Mouse (Mus musculus) MEL (cell line): ENCODE measurements around the gene Rsg1. TPM values are rescaled to one million over a fixed set of nuclear protein-coding genes. Genes with fewer than 3 reads are reported as not detected.

Source experiments
- DNase-seq: peaks from one replicate; pipeline ENCODE4 v3.0.0; 2011; ENCODE audit warnings: low read depth, low spot score
- H3K27ac ChIP-seq: 2 replicates; pipeline ENCODE4 v1.5.1; 2012; ENCODE audit warnings: low read depth, mild to moderate bottlenecking, control low read depth, low read length, moderate library complexity; ENCODE audit not compliant: control insufficient read depth
- H3K27me3 ChIP-seq, 2 experiments: fragments of 150-350 bp in 1 of 2; sonication (generic) in 1 of 2; 2 replicates each; pipeline ENCODE4 v1.6.1; 2012; ENCODE audit warnings: low read length in 2 of 2, mild to moderate bottlenecking in 2 of 2, improper control_type of control experiment in 1 of 2, moderate library complexity in 1 of 2; ENCODE audit not compliant: insufficient read depth in 2 of 2, control insufficient read depth in 1 of 2
- H3K36me3 ChIP-seq, 2 experiments: 2 replicates each; pipeline ENCODE4 v1.6.1; 2012 to 2014; ENCODE audit warnings: low read length in 2 of 2, improper control_type of control experiment in 1 of 2, inconsistent platforms in 1 of 2, mild to moderate bottlenecking in 1 of 2; ENCODE audit not compliant: insufficient read depth in 2 of 2, control insufficient read depth in 1 of 2
- H3K4me1 ChIP-seq, 2 experiments: fragments of 150-350 bp in 1 of 2; sonication (generic) in 1 of 2; 2 replicates each; pipeline ENCODE4 v1.6.1; 2012; ENCODE audit warnings: low read length in 2 of 2, improper control_type of control experiment in 1 of 2, mild to moderate bottlenecking in 1 of 2; ENCODE audit not compliant: insufficient read depth in 2 of 2, control insufficient read depth in 1 of 2
- H3K4me3 ChIP-seq, 2 experiments: fragments of 150-350 bp in 1 of 2; sonication (generic) in 1 of 2; 2 replicates each; pipeline ENCODE4 v1.5.1; 2012; ENCODE audit warnings: low read depth in 2 of 2, low read length in 2 of 2, mild to moderate bottlenecking in 2 of 2, moderate library complexity in 2 of 2, control low read depth in 1 of 2, improper control_type of control experiment in 1 of 2; ENCODE audit not compliant: control insufficient read depth in 1 of 2, insufficient read depth in 1 of 2
- H3K79me2 ChIP-seq: 2 replicates; pipeline ENCODE4 v1.6.1; 2012; ENCODE audit warnings: mild to moderate bottlenecking, low read length, moderate library complexity; ENCODE audit not compliant: control insufficient read depth, poor library complexity, insufficient read depth
- H3K9ac ChIP-seq: 2 replicates; pipeline ENCODE4 v1.6.1; 2012; ENCODE audit warnings: low read depth, mild to moderate bottlenecking, control low read depth, low read length, moderate library complexity; ENCODE audit not compliant: control insufficient read depth, poor library complexity, severe bottlenecking
- H3K9me3 ChIP-seq: fragments of 150-350 bp; sonication (generic); replicated peaks from 2 replicates; pipeline ENCODE4 v1.6.1; 2012; ENCODE audit warnings: mild to moderate bottlenecking, low read length, improper control_type of control experiment, moderate library complexity; ENCODE audit not compliant: insufficient read depth
- CHD1 ChIP-seq: IDR thresholded peaks from 2 replicates; pipeline ENCODE4 v1.6.1; 2012; ENCODE audit warnings: low read depth, mild to moderate bottlenecking, inconsistent platforms, low read length, improper control_type of control experiment
- EP300 ChIP-seq, 2 experiments: IDR thresholded peaks; 2 replicates each; pipeline ENCODE4 v1.6.1; 2011; ENCODE audit warnings: improper control_type of control experiment in 2 of 2, low read length in 2 of 2, low read depth in 1 of 2, mild to moderate bottlenecking in 1 of 2
- GABPA ChIP-seq: IDR thresholded peaks from 2 replicates; pipeline ENCODE4 v1.6.1; 2012; ENCODE audit warnings: low read depth, mild to moderate bottlenecking, inconsistent platforms, low read length, improper control_type of control experiment, moderate library complexity
- JUND ChIP-seq: IDR thresholded peaks from 2 replicates; pipeline ENCODE4 v1.6.1; 2011; ENCODE audit warnings: low read depth, mild to moderate bottlenecking, improper control_type of control experiment, low read length
- MAFK ChIP-seq: IDR thresholded peaks from 2 replicates; pipeline ENCODE4 v1.6.1; 2011; ENCODE audit warnings: low read depth, mild to moderate bottlenecking, low read length, improper control_type of control experiment, borderline replicate concordance
- MAZ ChIP-seq: IDR thresholded peaks from 2 replicates; pipeline ENCODE4 v1.6.1; 2012; ENCODE audit warnings: low read depth, mild to moderate bottlenecking, inconsistent platforms, low read length, improper control_type of control experiment
- MEF2A ChIP-seq: IDR thresholded peaks from 2 replicates; pipeline ENCODE4 v1.6.1; 2014; ENCODE audit warnings: low read depth, mild to moderate bottlenecking, inconsistent platforms, low read length, improper control_type of control experiment; ENCODE audit not compliant: poor library complexity, insufficient replicate concordance, severe bottlenecking; ENCODE audit errors: extremely low read depth
- MXI1 ChIP-seq: IDR thresholded peaks from 2 replicates; pipeline ENCODE4 v1.6.1; 2011; ENCODE audit warnings: mild to moderate bottlenecking, low read depth, low read length, improper control_type of control experiment
- MYC ChIP-seq: IDR thresholded peaks from 2 replicates; pipeline ENCODE4 v1.6.1; 2011; ENCODE audit warnings: low read depth, mild to moderate bottlenecking, low read length, improper control_type of control experiment, moderate library complexity
- NRF1 ChIP-seq: IDR thresholded peaks from 2 replicates; pipeline ENCODE4 v1.6.1; 2014; ENCODE audit warnings: low read depth, mild to moderate bottlenecking, inconsistent platforms, low read length, improper control_type of control experiment, moderate library complexity; ENCODE audit not compliant: poor library complexity, insufficient read depth, severe bottlenecking
- POLR2A ChIP-seq, 2 experiments: IDR thresholded peaks; 2 replicates each; pipeline ENCODE4 v1.6.1; 2011 to 2012; ENCODE audit warnings: low read length in 2 of 2, mild to moderate bottlenecking in 2 of 2, control low read depth in 1 of 2, improper control_type of control experiment in 1 of 2, low read depth in 1 of 2, moderate library complexity in 1 of 2; ENCODE audit not compliant: control insufficient read depth in 1 of 2, insufficient read depth in 1 of 2, poor library complexity in 1 of 2
- POLR2AphosphoS5 ChIP-seq: IDR thresholded peaks from 2 replicates; pipeline ENCODE4 v1.6.1; 2012; ENCODE audit warnings: low read depth, borderline replicate concordance, mild to moderate bottlenecking, inconsistent platforms, low read length, moderate library complexity, mixed read lengths
- RAD21 ChIP-seq: IDR thresholded peaks from 2 replicates; pipeline ENCODE4 v1.6.1; 2011; ENCODE audit warnings: mild to moderate bottlenecking, low read depth, low read length, improper control_type of control experiment
- SIN3A ChIP-seq: IDR thresholded peaks from 2 replicates; pipeline ENCODE4 v1.6.1; 2012; ENCODE audit warnings: low read length, improper control_type of control experiment, inconsistent platforms
- SMC3 ChIP-seq: IDR thresholded peaks from 2 replicates; pipeline ENCODE4 v1.6.1; 2011; ENCODE audit warnings: low read depth, low read length, improper control_type of control experiment
- TBP ChIP-seq: IDR thresholded peaks from 2 replicates; pipeline ENCODE4 v1.8.0; 2011; ENCODE audit warnings: low read depth, low read length, improper control_type of control experiment
- TCF12 ChIP-seq: IDR thresholded peaks from 2 replicates; pipeline ENCODE4 v1.6.1; 2014; ENCODE audit warnings: low read depth, mild to moderate bottlenecking, inconsistent platforms, low read length, improper control_type of control experiment, moderate library complexity
- UBTF ChIP-seq: IDR thresholded peaks from 2 replicates; pipeline ENCODE4 v1.6.1; 2012; ENCODE audit warnings: low read depth, mild to moderate bottlenecking, inconsistent platforms, low read length, improper control_type of control experiment, moderate library complexity, borderline replicate concordance; ENCODE audit not compliant: insufficient read depth
- USF2 ChIP-seq, 2 experiments: IDR thresholded peaks; 2 replicates each; pipeline ENCODE4 v1.6.1; 2011 to 2012; ENCODE audit warnings: improper control_type of control experiment in 2 of 2, low read length in 2 of 2, borderline replicate concordance in 1 of 2, inconsistent platforms in 1 of 2, low read depth in 1 of 2, mild to moderate bottlenecking in 1 of 2; ENCODE audit not compliant: insufficient read depth in 1 of 2
- ZC3H11A ChIP-seq: IDR thresholded peaks from 2 replicates; pipeline ENCODE4 v1.6.1; 2012; ENCODE audit warnings: low read depth, mild to moderate bottlenecking, inconsistent platforms, low read length, improper control_type of control experiment
- polyA plus RNA-seq, 2 experiments: library from polyadenylated mRNA; stranded (reverse) in 1 of 2; unstranded in 1 of 2; fragments of >175 nt in 1 of 2; fragments of >200 nt in 1 of 2; gene quantifications; 2 replicates each; pipeline versions ENCODE4 v1.2.1 to v1.2.4; 2012; ENCODE audit warnings: low replicate concordance in 2 of 2, low read depth in 1 of 2; ENCODE audit not compliant: insufficient read length in 2 of 2, insufficient read depth in 1 of 2, missing spikeins in 1 of 2
- total RNA-seq: library from RNA; depleted of rRNA; stranded (reverse); fragments of 300-350 nt; gene quantifications from 2 replicates; pipeline ENCODE4 v1.2.3, GENCODE M21; 2012

The Rsg1 gene
- total and polyA plus RNA-seq, 3 experiments, result 4.8 to 5.8 TPM; not detected in 1

- Histone ChIP-seq H3K36me3 (peaks cover 0 to 2% of the 10 kb centered on the region in 2 experiments; a peak in 2 of 4 replicates), H3K27ac (no peak overlapping the region), H3K4me3 (no peak overlapping the region), H3K79me2 (no peaks in the 10 kb centered on the region), H3K4me1 (peaks cover 0 to under 1% of the 10 kb centered on the region in 2 experiments; a peak in 2 of 4 replicates), H3K9ac (no peak overlapping the region), H3K27me3 (peaks cover 6% of the 10 kb centered on the region in 2 experiments), H3K9me3 (no peaks in the 10 kb centered on the region)
- TF ChIP-seq JUND (no peak), TBP (no peak), RAD21 (no peak), MEF2A (no peak), NRF1 (no peak)
- DNase-seq, result no peak
Observed at GRCm38 (mm10) chr4:141244931-141245425, 31.2 kb downstream of the Rsg1 start.

- no peak overlapping the region for H3K4me3 ChIP-seq
- DNase-seq, result no peak
Observed at GRCm38 (mm10) chr4:141246089-141246997, 32.6 kb downstream of the Rsg1 start.

GRCm38 (mm10) chr4:141246998-141247350, 33.2 kb downstream of the Rsg1 start:
- Histone ChIP-seq H3K27ac (no peak overlapping the region), H3K36me3 (no peaks in the 10 kb centered on the region), H3K4me1 (no peaks in the 10 kb centered on the region), H3K4me3 (no peak overlapping the region), H3K9ac (no peak overlapping the region)
- no peak for DNase-seq
- TF ChIP-seq UBTF, result no peak
- TF ChIP-seq JUND, result no peak
- TF ChIP-seq SMC3, result no peak
- TF ChIP-seq, all 39 proteins: peak for 0
- H3K27me3 ChIP-seq, result peaks cover 6% of the 10 kb centered on the region in 2 experiments
- no peaks in the 10 kb centered on the region for H3K9me3 ChIP-seq
- no peaks in the 10 kb centered on the region for H3K79me2 ChIP-seq

More at GRCm38 (mm10) chr4:141246089-141246997, 32.6 kb downstream of the Rsg1 start:
- no peaks in the 10 kb centered on the region for H3K9me3 ChIP-seq
- H3K36me3 ChIP-seq, result no peaks in the 10 kb centered on the region
- no peak overlapping the region for H3K27ac ChIP-seq
- peaks cover 6% of the 10 kb centered on the region in 2 experiments for H3K27me3 ChIP-seq
- no peak overlapping the region for H3K9ac ChIP-seq
- TF ChIP-seq MXI1 (no peak), CHD1 (no peak), ZC3H11A (no peak), POLR2A (IDR thresholded peaks at IDR 0.05; ENCODE audit: control insufficient read depth in 1 of 2, insufficient read depth in 1 of 2, low read depth in 1 of 2, low read length in 2 of 2, poor library complexity in 1 of 2) (no peak), MYC (no peak), POLR2AphosphoS5 (no peak), MAZ (no peak), TBP (no peak), TCF12 (no peak), EP300 (IDR thresholded peaks at IDR 0.05; ENCODE audit: low read depth in 1 of 2, low read length in 2 of 2) (no peak), NRF1 (no peak), SIN3A (no peak), GABPA (no peak), USF2 (IDR thresholded peaks at IDR 0.05; ENCODE audit: borderline replicate concordance in 1 of 2, insufficient read depth in 1 of 2, low read depth in 1 of 2, low read length in 2 of 2) (no peak), MAFK (no peak)
- TF ChIP-seq, all 39 proteins: peak for 0
- Histone ChIP-seq H3K79me2 (no peaks in the 10 kb centered on the region), H3K4me1 (no peaks in the 10 kb centered on the region)
